Mouse (Mus musculus) heart, postnatal 25 days (tissue): Measurements from ENCODE around the gene Lcp1. TPM values are rescaled to one million over a fixed set of nuclear protein-coding genes. Genes with fewer than 3 reads are reported as not detected.
A peak's percentile ranks its signal among the peaks of the same experiment; 100 is the strongest.
"Not testable (repeated sequence)": the region's sequence is repeated elsewhere in the genome, so short reads cannot be mapped to it uniquely, and the experiment has no call there.

Experiments used
- DNase-seq: peaks from one replicate; pipeline ENCODE4 v3.0.0; 2022; ENCODE audit warnings: low spot score
- intact Hi-C: fragments of 180-260 bp; cut with DNase I; formaldehyde crosslinking; loops from one replicate; pipeline ENCODE4 v1.15.1; 2025
- total RNA-seq, 2 experiments: library from RNA; stranded (reverse); gene quantifications; 2 replicates each; pipeline ENCODE4 v1.2.3; 2021

The Lcp1 gene
- 10 to 100 TPM; 12.9 to 13.0 TPM for total RNA-seq

DNA sequence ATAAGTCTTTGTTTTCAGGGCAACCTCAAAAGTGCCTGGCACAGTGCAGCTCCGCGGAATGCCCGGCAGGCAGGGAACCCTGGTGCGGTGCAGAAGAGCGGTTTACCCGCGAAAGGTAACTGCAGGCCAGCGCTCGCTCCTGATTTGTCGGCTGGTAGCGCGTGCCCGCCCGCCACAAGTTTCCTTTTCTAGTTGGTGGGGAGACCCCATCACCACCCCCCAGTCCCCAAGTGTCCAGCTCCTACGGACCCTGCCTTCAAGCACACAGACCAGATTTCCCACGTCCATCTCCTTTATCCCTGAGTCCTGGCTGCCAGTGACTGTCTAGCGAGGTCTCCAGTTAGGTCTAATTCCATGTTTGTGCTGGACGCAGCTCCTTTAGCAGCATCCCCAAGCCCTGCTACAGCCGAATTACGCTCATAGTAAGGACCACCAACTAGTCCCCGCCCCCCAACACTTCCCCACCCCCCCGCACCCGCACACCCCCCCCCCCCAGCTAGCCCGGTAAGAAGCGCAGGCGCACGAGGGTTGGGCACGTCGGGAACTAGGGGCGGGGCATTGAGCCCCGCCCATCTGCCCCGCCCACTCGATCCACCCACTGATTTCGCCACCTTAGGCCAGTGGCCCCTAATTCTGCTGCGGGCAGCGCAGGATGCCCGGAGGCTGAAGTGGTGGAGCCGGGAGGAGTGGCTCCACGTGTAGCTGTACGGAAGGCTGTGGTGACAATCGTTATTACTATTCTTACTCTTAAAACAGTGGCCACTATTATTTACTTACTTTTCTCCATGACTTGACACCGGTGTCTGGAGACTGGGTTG, at the start of gene Lcp1, which contains the start of gene Lrrc63:
Gene Lcp1 (plus strand): TSS at position 601 of the 818 bp plus-strand sequence.
Gene Lrrc63 (minus strand): TSS at position 381 of the 818 bp plus-strand sequence.
- intact Hi-C loops, result loop anchor here (5.0 kb wide), 1 partner anchor 52 kb away; no protein-coding TSS in a partner anchor
- peak; percentile 60 for DNase-seq

DNA sequence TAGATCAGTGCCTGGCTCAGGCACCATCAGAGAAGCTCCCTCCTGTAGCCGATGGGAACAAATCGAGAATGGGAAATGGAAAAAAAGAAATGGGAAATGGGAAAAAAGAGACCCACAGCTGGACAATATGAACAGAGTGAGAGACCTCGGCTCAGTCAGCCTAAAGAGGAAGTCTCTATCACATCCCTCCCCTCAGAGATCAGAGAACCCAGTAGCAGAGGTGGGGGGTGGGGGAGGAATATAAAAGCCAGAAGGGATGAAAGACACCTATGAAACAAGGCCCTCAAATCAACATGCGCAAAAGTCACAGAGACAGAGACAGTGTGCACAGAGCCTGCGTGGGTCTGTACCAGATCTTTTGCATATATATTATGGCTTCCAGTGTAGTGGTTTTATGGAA, 27.9 kb upstream of the Lcp1 start:
- intact Hi-C loops, result no loop called here
- no peak for DNase-seq

DNA sequence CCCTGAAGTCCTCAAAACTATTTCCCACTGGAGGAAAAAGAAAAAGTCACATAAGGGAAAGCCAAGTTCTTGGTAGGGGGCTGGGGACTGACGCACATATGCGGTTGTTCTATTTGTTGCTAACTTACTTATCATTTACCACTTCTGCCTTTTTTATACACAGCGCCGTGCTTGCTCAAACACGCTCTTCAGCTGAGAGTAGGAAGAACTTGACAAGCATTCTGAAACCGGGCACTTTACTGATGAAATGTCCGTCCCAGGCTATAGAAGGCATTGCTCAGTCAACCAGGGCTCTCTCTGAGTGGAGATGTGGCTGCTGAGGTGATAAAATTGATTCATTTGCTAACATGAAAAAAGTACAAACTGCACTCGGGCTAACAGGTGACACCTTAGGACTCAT, 9.2 kb upstream of the Lcp1 start:
- DNase-seq, result no peak
- intact Hi-C loops, result no loop called here

DNA sequence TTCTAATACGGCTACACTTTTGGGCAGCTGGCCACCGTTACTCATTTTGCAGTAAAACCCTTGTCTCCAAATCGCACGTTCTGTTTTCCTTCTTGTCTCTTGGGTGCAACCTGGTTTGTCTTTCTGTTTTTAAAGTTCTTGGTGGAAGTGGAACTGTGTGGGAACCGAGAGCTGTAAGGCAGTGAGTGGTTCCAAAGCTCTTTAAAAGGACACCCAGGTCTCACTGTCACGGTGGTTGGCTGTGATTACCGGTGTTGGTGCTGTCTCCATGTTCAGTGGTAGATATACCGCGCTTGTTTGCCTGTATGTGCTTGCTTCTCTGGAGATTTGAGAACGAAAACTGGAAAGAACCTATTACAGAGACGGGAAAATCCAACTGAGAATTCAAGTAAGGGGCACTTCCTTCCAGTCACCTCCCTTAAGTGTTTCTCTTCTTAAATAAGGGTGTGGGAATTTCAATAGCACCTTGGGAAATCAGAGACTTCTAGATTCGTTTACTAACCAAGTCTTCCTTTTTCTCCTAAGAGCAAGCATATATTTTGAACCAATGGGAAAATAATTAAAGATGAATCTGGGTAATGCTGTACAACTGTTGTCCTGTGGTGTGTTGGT, 529 bp downstream of the Lcp1 start:
- no peak for DNase-seq
- intact Hi-C loops, result loop anchor here (5.0 kb wide), 1 partner anchor 51 kb away; no protein-coding TSS in a partner anchor

- DNase-seq, result no peak
Observed at GRCm38 (mm10) chr14:75136119-75136966, 5.4 kb downstream of the Lcp1 start.

DNA sequence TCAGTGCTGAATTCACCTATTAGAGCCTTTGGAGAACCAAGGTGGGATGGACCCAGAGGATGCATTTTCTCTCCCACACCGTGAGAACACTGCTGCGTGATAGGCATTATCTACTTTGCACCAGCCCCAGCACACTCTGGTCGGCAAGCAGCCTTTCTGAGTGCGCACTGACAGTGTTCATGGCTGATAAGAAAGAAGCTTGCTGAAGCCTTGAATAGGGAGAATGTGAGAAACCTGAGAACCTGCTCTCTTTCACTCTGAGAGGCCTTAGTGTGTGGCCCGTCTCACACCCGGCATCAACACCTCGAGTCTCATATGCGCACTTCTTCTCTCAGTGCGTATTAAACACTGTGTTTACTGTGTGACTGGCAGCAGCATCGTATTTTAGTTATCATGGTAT, 7.6 kb downstream of the Lcp1 start:
- intact Hi-C loops, result no loop called here
- DNase-seq, result no peak

More at GRCm38 (mm10) chr14:75136119-75136966, 5.4 kb downstream of the Lcp1 start:
- intact Hi-C loops, result no loop called here

DNA sequence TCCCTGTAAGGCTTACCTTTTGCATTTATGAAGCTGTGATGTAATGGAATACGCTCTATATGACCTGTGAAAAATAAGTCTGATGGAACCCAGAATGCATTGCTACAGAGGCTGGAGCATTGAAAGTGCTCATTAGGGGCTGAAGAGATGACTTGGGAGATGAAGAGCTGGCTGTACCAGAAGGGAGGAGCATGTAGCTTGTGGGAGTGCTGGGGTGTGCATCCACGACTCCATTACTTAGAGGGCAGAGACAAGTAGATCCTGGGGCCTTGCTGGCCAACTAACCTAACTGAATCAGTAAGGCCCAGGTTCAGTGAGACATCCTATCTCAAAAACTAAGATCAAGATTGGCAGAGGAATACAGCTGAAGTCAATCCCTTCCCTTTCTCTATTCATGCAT, 8.3 kb downstream of the Lcp1 start:
- intact Hi-C loops, result no loop called here
- DNase-seq, result no peak

- intact Hi-C loops, DNase-seq: not testable (repeated sequence)
Observed at GRCm38 (mm10) chr14:75147706-75148105, 16.8 kb downstream of the Lcp1 start.

DNA sequence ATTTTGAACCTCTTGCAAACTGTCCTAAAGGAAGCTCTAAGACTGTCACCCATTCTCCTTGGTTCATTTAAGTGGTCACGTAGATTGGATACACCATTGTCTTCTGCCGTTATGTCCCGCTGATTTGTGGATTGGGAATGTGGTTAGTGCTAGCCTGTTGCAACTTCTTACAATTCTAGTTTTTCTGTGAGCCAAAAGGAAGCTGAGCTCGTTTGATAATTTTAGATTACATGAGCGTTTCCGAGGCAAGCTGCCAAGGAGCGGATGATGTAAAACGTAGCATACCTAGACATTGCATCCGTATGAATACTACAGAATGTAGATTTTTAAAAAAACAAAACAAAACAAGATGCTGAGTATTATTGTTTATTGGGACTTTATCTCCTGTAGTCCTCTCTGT, 17.3 kb downstream of the Lcp1 start:
- DNase-seq, result no peak
- intact Hi-C loops, result no loop called here

DNA sequence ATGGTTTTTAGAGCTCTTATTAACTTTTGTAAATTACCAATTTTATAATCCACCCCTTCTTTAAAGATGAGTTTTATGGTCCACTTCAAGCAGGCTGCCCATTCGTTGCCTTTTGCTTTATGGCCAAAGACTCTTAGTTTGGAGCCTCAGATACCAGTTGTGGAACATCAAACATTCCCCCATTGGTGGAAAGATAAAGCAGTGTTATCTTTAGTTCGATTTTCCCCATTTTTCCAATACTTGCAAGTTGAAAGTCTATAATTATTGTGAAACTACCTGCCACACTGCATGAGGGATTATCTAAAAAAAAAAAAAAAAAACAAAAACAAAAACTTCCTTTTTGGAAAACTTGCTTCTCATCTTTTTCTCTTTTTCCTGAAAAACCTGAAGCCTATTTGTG, 19.8 kb downstream of the Lcp1 start:
- intact Hi-C loops, result no loop called here

GRCm38 (mm10) chr14:75151146-75151545, 20.2 kb downstream of the Lcp1 start:
- intact Hi-C loops, result no loop called here

More for the DNA sequence above, 19.8 kb downstream of the Lcp1 start:
- no peak for DNase-seq

DNA sequence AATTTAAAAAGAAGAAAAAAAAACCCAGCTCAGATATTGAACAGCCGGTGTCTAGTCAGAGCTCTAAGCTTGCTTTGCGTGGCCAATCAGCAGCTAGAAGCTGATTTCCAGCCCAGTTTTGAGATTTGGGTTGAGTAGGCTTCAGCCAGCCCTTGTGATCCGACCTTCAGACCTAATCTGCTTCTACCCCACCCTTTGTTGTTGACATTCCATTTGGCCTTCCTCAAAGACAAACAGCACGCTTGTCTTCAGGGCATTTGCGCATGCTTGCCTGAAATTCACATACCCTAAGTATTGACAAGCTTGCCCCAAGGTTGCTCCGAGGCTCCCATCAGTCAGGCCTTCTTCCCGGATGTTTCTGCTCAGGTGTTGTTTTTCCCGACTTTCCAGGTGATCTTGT, 23.6 kb downstream of the Lcp1 start:
- DNase-seq, result no peak
- intact Hi-C loops, result no loop called here

More at GRCm38 (mm10) chr14:75151146-75151545, 20.2 kb downstream of the Lcp1 start:
- DNase-seq, result no peak

GRCm38 (mm10) chr14:75159375-75159774, 28.5 kb downstream of the Lcp1 start:
- no peak for DNase-seq
- intact Hi-C loops, result no loop called here

GRCm38 (mm10) chr14:75163866-75164265, 33.0 kb downstream of the Lcp1 start:
- intact Hi-C loops, result no loop called here
- no peak for DNase-seq

DNA sequence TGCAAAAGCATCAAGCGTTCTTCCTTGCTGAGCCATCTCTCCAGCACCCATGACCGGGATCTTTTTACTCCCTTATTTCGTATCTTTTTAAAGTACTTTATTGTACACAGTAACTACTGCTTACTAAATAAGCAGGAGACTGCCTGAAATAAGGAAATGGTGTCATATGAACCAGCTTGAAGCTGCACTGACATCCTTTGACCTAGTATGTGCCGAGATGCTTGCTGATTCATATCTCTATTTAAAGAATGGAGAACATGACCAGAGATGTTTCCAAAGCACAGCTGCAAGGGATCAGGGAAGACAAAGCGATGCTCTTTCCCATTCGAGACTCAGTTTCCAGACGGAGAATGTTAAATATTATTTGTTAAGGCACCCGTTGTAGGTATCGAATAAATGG, 33.4 kb downstream of the Lcp1 start:
- no peak for DNase-seq
- intact Hi-C loops, result no loop called here

- no peak for DNase-seq
- intact Hi-C loops, result no loop called here
Observed at GRCm38 (mm10) chr14:75165574-75166131, 34.8 kb downstream of the Lcp1 start.

DNA sequence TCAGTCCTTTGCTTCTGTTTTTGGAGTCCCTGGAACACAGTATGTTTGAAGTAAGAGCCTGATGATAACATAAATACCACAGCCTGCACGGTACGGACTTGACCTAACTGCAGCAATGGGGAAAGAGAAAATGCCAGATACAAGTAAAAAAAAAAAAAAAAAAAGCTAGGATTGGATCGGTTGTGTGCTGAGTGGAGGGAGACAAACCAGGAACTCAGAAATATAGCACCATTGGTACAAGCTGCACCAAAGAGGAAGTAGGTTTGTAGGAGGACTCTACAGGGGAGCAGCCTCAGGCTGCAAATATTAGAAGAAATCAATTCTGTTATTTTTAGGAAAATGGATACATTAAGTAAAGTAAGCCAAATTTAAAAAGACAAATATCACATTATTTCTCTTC, 37.6 kb downstream of the Lcp1 start:
- intact Hi-C loops, result no loop called here

GRCm38 (mm10) chr14:75170546-75170945, 39.6 kb downstream of the Lcp1 start:
- DNase-seq, result no peak
- intact Hi-C loops, result no loop called here

More for the DNA sequence above, 37.6 kb downstream of the Lcp1 start:
- DNase-seq, result no peak

GRCm38 (mm10) chr14:75174296-75174695, 43.4 kb downstream of the Lcp1 start:
- intact Hi-C loops, result no loop called here
- DNase-seq, result no peak
